22 mouse cellular contexts compared by ENCODE assay signal in genomic region chr5:128332766-128333165, GRCm38 (mm10).
A peak's percentile ranks its signal among the peaks of the same experiment; 100 is the strongest.
DNase-seq lines count a peak whose midpoint lies in the region; ATAC-seq and TF ChIP-seq lines count a peak whose summit lies in the region.
"Had no signal": no experiment of that assay in that cellular context is flagged by ENCODE, and none has a peak within 500 bp of the region (broad histone marks: within the 10 kb centered on the region; RNA-seq: fewer than 3 reads in every experiment).

No protein-coding gene starts in this region.

- WGBS in heart, embryonic 11.5 days (ENCODE audit: insufficient replicate concordance) = 79% methylated on average over 7 of the region's 7 CpGs
- WGBS in embryonic facial prominence, embryonic 13.5 days = 41% methylated on average over 7 of the region's 7 CpGs
- 62% methylated on average over 7 of the region's 7 CpGs for WGBS in limb, embryonic 14.5 days

- H3K9ac ChIP-seq in heart, embryonic 11.5 days (ENCODE audit: low read depth, low read length) = no peak overlapping the region
- H3K9ac ChIP-seq in embryonic facial prominence, embryonic 13.5 days = no peak overlapping the region
- no peak overlapping the region for H3K9ac ChIP-seq in limb, embryonic 14.5 days (ENCODE audit: low read depth, low read length, severe bottlenecking)
- H3K9ac ChIP-seq: forebrain, embryonic 15.5 days; heart, embryonic 15.5 days; hindbrain, embryonic 13.5 days had no signal

- DNase-seq in heart, adult 11 months = peak; percentile 66
- DNase-seq in lung, postnatal 36 days = peak; percentile 1
- no peak for DNase-seq in lung, postnatal 14 days
- peak; percentile 6 for DNase-seq in limb, embryonic 14.5 days (ENCODE audit: low spot score)
- no peak for DNase-seq in kidney, postnatal 25 days
- DNase-seq: adrenal gland, postnatal 14 days; cerebellum, adult 11-12 months; cerebellum, adult 9-10 months; cerebellum, postnatal 25 days; gastrocnemius, postnatal 36 days; heart, adult 18-20 months; heart, postnatal 14 days had no signal

- H3K4me2 ChIP-seq in heart, embryonic 11.5 days = no peak overlapping the region
- H3K4me2 ChIP-seq in embryonic facial prominence, embryonic 13.5 days = peak overlapping the region; percentile 22; the same call in 1 of the 2 replicates
- no peak overlapping the region for H3K4me2 ChIP-seq in limb, embryonic 14.5 days (replicated peaks; ENCODE audit: low read depth, low read length, severe bottlenecking)
- H3K4me2 ChIP-seq: forebrain, embryonic 15.5 days; heart, embryonic 15.5 days; hindbrain, embryonic 13.5 days had no signal

- no peaks in the 10 kb centered on the region for H3K36me3 ChIP-seq in heart, embryonic 11.5 days (ENCODE audit: control insufficient read depth, insufficient read depth, low read length)
- H3K36me3 ChIP-seq in embryonic facial prominence, embryonic 13.5 days = no peaks in the 10 kb centered on the region
- no peaks in the 10 kb centered on the region for H3K36me3 ChIP-seq in limb, embryonic 14.5 days (ENCODE audit: control insufficient read depth, insufficient read depth, low read length)
- H3K36me3 ChIP-seq: forebrain, embryonic 15.5 days; heart, embryonic 10.5 days; heart, embryonic 15.5 days; hindbrain, embryonic 13.5 days had no signal

- H3K27me3 ChIP-seq in heart, embryonic 11.5 days (ENCODE audit: control insufficient read depth, insufficient read depth, low read length) = no peaks in the 10 kb centered on the region
- H3K27me3 ChIP-seq in embryonic facial prominence, embryonic 13.5 days = no peaks in the 10 kb centered on the region
- H3K27me3 ChIP-seq in limb, embryonic 14.5 days (ENCODE audit: control insufficient read depth, insufficient read depth, low read length) = no peaks in the 10 kb centered on the region
- H3K27me3 ChIP-seq: CH12.LX; forebrain, embryonic 15.5 days; heart, embryonic 15.5 days; hindbrain, embryonic 13.5 days; Patski had no signal

- no peak overlapping the region for H3K27ac ChIP-seq in heart, embryonic 11.5 days (ENCODE audit: low read depth, low read length)
- peak overlapping the region; percentile 41; the same call in 1 of the 2 replicates for H3K27ac ChIP-seq in embryonic facial prominence, embryonic 13.5 days
- H3K27ac ChIP-seq in limb, embryonic 14.5 days (replicated peaks; ENCODE audit: low read depth, low read length) = no peak overlapping the region
- H3K27ac ChIP-seq: forebrain, embryonic 15.5 days; heart, embryonic 10.5 days; heart, embryonic 15.5 days; hindbrain, embryonic 13.5 days; hindbrain, postnatal 0 days had no signal

- no peaks in the 10 kb centered on the region for H3K4me1 ChIP-seq in heart, embryonic 11.5 days (ENCODE audit: control insufficient read depth, insufficient read depth, low read length)
- peaks cover 32% of the 10 kb centered on the region for H3K4me1 ChIP-seq in embryonic facial prominence, embryonic 13.5 days
- no peaks in the 10 kb centered on the region for H3K4me1 ChIP-seq in limb, embryonic 14.5 days (ENCODE audit: control insufficient read depth, insufficient read depth, low read length)
- H3K4me1 ChIP-seq: forebrain, embryonic 15.5 days; heart, embryonic 10.5 days; heart, embryonic 15.5 days had no signal

- no peaks in the 10 kb centered on the region for H3K9me3 ChIP-seq in heart, embryonic 11.5 days (replicated peaks; ENCODE audit: control insufficient read depth, low read length)
- no peaks in the 10 kb centered on the region for H3K9me3 ChIP-seq in embryonic facial prominence, embryonic 13.5 days
- H3K9me3 ChIP-seq in limb, embryonic 14.5 days (ENCODE audit: control insufficient read depth, low read length) = no peaks in the 10 kb centered on the region
- H3K9me3 ChIP-seq: forebrain, embryonic 15.5 days; heart, embryonic 10.5 days; heart, embryonic 15.5 days; hindbrain, embryonic 13.5 days had no signal

- no peak for ATAC-seq in heart, embryonic 11.5 days (replicated peaks; ENCODE audit: insufficient number of reproducible peaks, low FRiP score, low TSS enrichment)
- ATAC-seq in embryonic facial prominence, embryonic 13.5 days (ENCODE audit: insufficient number of reproducible peaks, insufficient read depth, low FRiP score, low TSS enrichment, low read depth) = no peak
- ATAC-seq in limb, embryonic 14.5 days (ENCODE audit: low FRiP score, low read depth) = no peak
- ATAC-seq: activated CD4-positive, CD25-positive, alpha-beta regulatory T cell, adult 4 months; forebrain, embryonic 15.5 days; hindbrain, postnatal 0 days; Patski had no signal

- no peak for TF ChIP-seq POLR2A in limb, embryonic 14.5 days (IDR thresholded peaks at IDR 0.05; ENCODE audit: borderline replicate concordance, extremely low read depth, insufficient read depth, insufficient read length)

- H3K4me3 ChIP-seq in heart, embryonic 11.5 days (ENCODE audit: low read depth, low read length) = no peak overlapping the region
- H3K4me3 ChIP-seq in embryonic facial prominence, embryonic 13.5 days = no peak overlapping the region
- no peak overlapping the region for H3K4me3 ChIP-seq in limb, embryonic 14.5 days (replicated peaks; ENCODE audit: low read length)
- H3K4me3 ChIP-seq: forebrain, embryonic 15.5 days; heart, embryonic 10.5 days; heart, embryonic 15.5 days; hindbrain, embryonic 13.5 days had no signal

Comparison
In these comparisons a context has a peak if more than half of its experiments do, and no peak if none do; other contexts are left out.
1. DNase-seq: peak in heart, adult 11 months (single experiment), lung, postnatal 36 days (single experiment) and limb, embryonic 14.5 days (single experiment); none in lung, postnatal 14 days (single experiment) and kidney, postnatal 25 days (0 of 2).